Mouse (Mus musculus) spleen, adult 2 months (tissue): ENCODE results near the gene Pepd. TPM values are rescaled to one million over a fixed set of nuclear protein-coding genes. Genes with fewer than 3 reads are reported as not detected.
A peak's percentile ranks its signal among the peaks of the same experiment; 100 is the strongest.

Source experiments
- DNase-seq, 2 experiments: peaks; one replicate each; pipeline versions ENCODE4 v3.0.0 to v3.0.0-alpha.2; 2012 to 2021; ENCODE audit warnings: low spot score in 2 of 2, low read depth in 1 of 2
- H3K27ac ChIP-seq: fragments of 200-500 bp; 2 replicates; pipeline ENCODE4 v1.5.1; 2012; ENCODE audit warnings: low read length, inconsistent platforms; ENCODE audit not compliant: insufficient read depth
- H3K27me3 ChIP-seq: fragments of 200-500 bp; 2 replicates; pipeline ENCODE4 v1.6.1; 2012; ENCODE audit warnings: mild to moderate bottlenecking, moderate library complexity, low read length, inconsistent platforms; ENCODE audit not compliant: control insufficient read depth, insufficient read depth
- H3K36me3 ChIP-seq: fragments of 200-500 bp; 2 replicates; pipeline ENCODE4 v1.6.1; 2012; ENCODE audit warnings: mild to moderate bottlenecking, low read length, inconsistent platforms; ENCODE audit not compliant: control insufficient read depth, insufficient read depth
- H3K4me1 ChIP-seq: fragments of 200-500 bp; 2 replicates; pipeline ENCODE4 v1.6.1; 2011; ENCODE audit warnings: inconsistent platforms; ENCODE audit not compliant: control insufficient read depth, insufficient read depth, insufficient read length
- H3K4me3 ChIP-seq: fragments of 200-500 bp; 2 replicates; pipeline ENCODE4 v1.5.1; 2011; ENCODE audit warnings: mild to moderate bottlenecking, inconsistent platforms; ENCODE audit not compliant: insufficient read depth, insufficient read length; ENCODE audit errors: extremely low read depth
- CTCF ChIP-seq: fragments of 200-500 bp; IDR thresholded peaks from 2 replicates; pipeline ENCODE4 v1.5.1; 2011; ENCODE audit warnings: mild to moderate bottlenecking, inconsistent platforms; ENCODE audit not compliant: insufficient read depth, insufficient read length, insufficient replicate concordance; ENCODE audit errors: extremely low read depth
- POLR2A ChIP-seq: fragments of 200-500 bp; IDR thresholded peaks from 2 replicates; pipeline ENCODE4 v1.6.1; 2011; ENCODE audit warnings: low read depth, low read length, inconsistent platforms
- WGBS: fragments of 180-500 bp; shearing (Covaris S2); methylation state at CpG from one replicate; pipeline ENCODE4 v1.1.7; 2018; 5-methylcytosine and 5-hydroxymethylcytosine counted together
- polyA plus RNA-seq: library from polyadenylated mRNA; depleted of rRNA; stranded (reverse); fragments of >200 nt; gene quantifications from 2 replicates; pipeline ENCODE4 v1.2.3, GENCODE M21; 2012; rRNA removed

The Pepd gene
- 44.0 and 48.6 TPM in 2 replicates for polyA plus RNA-seq

DNA sequence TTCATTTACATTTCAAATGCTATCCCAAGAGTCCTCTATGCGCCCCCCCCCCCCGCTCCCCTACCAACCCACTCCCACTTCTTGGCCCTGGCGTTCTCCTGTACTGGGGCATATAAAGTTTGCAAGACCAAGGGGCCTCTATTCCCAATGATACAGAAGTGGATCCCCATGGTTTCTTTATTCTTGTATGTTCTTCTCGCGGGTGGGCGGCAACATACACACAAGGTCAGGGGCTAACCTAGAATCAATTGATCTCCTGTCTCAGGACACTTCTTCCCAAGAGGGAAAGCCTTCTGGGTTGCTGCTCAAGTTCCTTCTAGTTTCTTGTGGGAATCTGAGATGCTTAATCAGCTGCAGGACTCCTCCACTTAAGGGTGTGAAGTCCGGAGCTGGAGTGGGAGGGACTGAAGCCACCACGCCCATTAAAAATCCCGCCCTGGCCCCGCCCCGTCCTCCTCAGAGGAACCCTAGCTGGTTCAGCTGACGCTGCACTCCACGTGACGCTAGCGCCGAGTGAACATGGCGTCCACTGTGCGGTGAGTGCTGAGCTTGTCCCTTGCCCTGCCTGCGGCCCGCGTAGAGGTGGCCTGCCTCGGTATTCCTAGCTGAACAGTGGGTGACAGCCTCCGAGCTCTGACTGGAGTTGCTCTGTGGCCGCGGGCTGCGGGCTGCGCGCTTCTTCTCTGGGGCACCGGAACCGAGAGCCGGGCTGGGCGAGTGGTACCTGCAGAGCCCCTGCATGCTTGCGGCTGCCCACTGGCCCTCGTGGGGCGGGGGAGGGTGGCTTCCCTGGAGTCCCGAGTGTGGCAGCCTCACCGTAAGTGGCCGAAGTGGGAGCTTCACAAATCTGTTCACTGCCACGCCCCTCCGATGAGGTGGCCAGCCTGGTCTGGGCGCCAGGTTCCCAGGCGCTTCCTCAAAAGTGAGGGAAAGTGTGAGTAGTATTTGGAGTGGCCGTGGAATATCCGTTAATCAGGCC lies at the start of gene Pepd:
Gene Pepd, plus strand, starts transcription at position 461 of the 979 bp plus-strand sequence.
- WGBS: 9% methylated on average over 44 of the region's 44 CpGs
- Histone ChIP-seq H3K4me3 (peak within 1 kb of the TSS; percentile 95), H3K4me1 (peaks cover 4% of the 10 kb centered on the region; the same call in 1 of the 2 replicates), H3K27me3 (no peaks in the 10 kb centered on the region), H3K27ac (peak within 1 kb of the TSS; percentile 41), H3K36me3 (no peaks in the 10 kb centered on the region)
- peak; percentile 58 for TF ChIP-seq POLR2A
- no peak for TF ChIP-seq CTCF
- DNase-seq: peak; percentile 70 to 75

- Histone ChIP-seq H3K4me3 (no peak overlapping the region), H3K27me3 (no peaks in the 10 kb centered on the region), H3K36me3 (no peaks in the 10 kb centered on the region), H3K27ac (no peak overlapping the region), H3K4me1 (no peaks in the 10 kb centered on the region)
- WGBS: 90% methylated on average over 6 of the region's 6 CpGs
- DNase-seq: no peak
- TF ChIP-seq POLR2A: no peak
- TF ChIP-seq CTCF: no peak
These were observed 44.9 kb upstream of the Pepd start for GRCm38 (mm10) chr7:34867289-34867688.

DNA sequence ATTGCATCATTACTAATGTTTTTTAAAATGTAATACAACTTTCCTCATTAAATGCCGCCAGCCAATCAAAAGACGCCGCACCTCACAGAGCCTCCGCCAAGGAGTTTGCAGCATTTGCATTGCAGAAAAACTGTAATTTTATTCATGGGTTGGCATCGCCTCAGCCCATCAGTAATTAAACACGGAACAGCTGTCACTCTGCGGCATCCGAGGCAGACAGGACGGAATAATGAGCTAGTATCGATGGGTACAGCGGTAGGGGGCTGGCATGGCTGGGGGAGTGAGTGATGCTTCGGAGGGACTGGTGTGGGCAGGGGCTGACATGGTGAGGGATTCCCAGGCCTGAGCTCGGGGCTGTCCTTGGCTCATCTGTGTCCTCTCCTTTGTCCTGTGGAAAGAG lies 42.5 kb upstream of the Pepd start:
- H3K4me3 ChIP-seq: no peak overlapping the region
- H3K27me3 ChIP-seq: no peaks in the 10 kb centered on the region
- no peak for DNase-seq
- H3K27ac ChIP-seq: no peak overlapping the region
- 82% methylated on average over 13 of the region's 13 CpGs for WGBS
- no peaks in the 10 kb centered on the region for H3K4me1 ChIP-seq
- no peaks in the 10 kb centered on the region for H3K36me3 ChIP-seq
- TF ChIP-seq CTCF (no peak), POLR2A (no peak)

- DNase-seq: no peak
- H3K27me3 ChIP-seq: no peaks in the 10 kb centered on the region
- WGBS: 78% methylated on average over 7 of the region's 7 CpGs
- TF ChIP-seq POLR2A: no peak
- no peak for TF ChIP-seq CTCF
- no peak overlapping the region for H3K27ac ChIP-seq
- no peak overlapping the region for H3K4me3 ChIP-seq
- H3K36me3 ChIP-seq: no peaks in the 10 kb centered on the region
- no peaks in the 10 kb centered on the region for H3K4me1 ChIP-seq
These were observed 35.4 kb upstream of the Pepd start for GRCm38 (mm10) chr7:34876787-34877186.

- TF ChIP-seq POLR2A (no peak), CTCF (no peak)
- WGBS: 76% methylated on average over 7 of the region's 7 CpGs
- Histone ChIP-seq H3K36me3 (no peaks in the 10 kb centered on the region), H3K27ac (no peak overlapping the region), H3K4me1 (no peaks in the 10 kb centered on the region), H3K4me3 (no peak overlapping the region), H3K27me3 (no peaks in the 10 kb centered on the region)
- DNase-seq: no peak
These were observed 34.4 kb upstream of the Pepd start for GRCm38 (mm10) chr7:34877820-34878219.

DNA sequence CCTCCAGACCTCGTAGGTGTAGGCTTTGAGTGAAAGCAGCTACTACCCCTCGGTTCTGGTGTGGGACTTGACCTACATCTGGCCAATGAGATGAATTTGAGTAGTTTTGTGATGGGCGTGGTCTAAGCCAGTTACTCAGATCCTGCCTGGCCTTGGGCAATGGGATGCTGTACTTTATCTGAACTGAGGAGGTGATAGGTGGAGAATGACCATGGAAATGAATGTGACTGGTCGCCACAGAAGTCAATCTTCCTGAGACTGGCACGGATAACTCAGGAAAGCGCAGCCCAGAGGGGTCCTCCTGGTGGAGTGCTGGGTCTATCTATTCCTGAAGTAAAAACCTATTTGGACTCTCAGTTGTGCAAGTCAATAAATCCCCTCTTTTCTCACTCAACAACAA lies 23.7 kb upstream of the Pepd start:
- Histone ChIP-seq H3K27me3 (no peaks in the 10 kb centered on the region), H3K36me3 (no peaks in the 10 kb centered on the region), H3K4me1 (no peaks in the 10 kb centered on the region), H3K27ac (no peak overlapping the region), H3K4me3 (no peak overlapping the region)
- no peak for TF ChIP-seq POLR2A
- no peak for TF ChIP-seq CTCF
- DNase-seq: no peak
- 72% methylated on average over 6 of the region's 6 CpGs for WGBS

DNA sequence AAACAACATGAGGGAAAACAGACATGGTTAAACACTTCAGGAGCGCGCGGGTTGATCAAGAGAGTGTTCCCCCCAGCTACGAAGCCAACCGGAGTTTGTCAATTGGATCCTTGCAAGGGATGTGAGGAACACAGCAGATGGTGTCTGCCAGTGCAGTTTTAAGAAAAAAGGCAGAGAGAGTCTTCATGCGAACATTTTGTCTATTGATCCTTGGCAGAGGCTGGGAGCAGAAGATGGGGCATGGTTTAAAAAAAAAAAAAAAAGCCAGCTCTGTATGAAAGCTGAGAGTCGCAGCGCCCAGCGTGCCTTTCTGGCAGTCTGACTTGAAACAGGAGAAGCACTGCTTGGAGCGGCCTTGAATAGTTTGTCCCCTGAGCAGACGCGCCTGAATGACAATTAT lies 23.3 kb upstream of the Pepd start:
- H3K4me3 ChIP-seq: no peak overlapping the region
- no peak for DNase-seq
- no peak overlapping the region for H3K27ac ChIP-seq
- WGBS: 83% methylated on average over 12 of the region's 12 CpGs
- H3K36me3 ChIP-seq: no peaks in the 10 kb centered on the region
- no peaks in the 10 kb centered on the region for H3K4me1 ChIP-seq
- no peak for TF ChIP-seq CTCF
- TF ChIP-seq POLR2A: no peak
- no peaks in the 10 kb centered on the region for H3K27me3 ChIP-seq
